Mouse (Mus musculus): ENCODE measurements at regions not wholly inside any gene's neighbourhood (a gene's known extent, or its start where the extent isn't known, plus 50 kb on each side); places are given as distances from the start of the nearest gene placed in this dataset.

GRCm38 (mm10) chr1:23648875-23649506 lies 112.6 kb upstream of the B3gat2 start:
- Histone ChIP-seq H3K4me1 (replicated peaks; ENCODE audit: low read depth, low read length) (no peaks in the 10 kb centered on the region), H3K4me3 (replicated peaks; ENCODE audit: low read length) (no peak overlapping the region), H3K27me3 (ENCODE audit: insufficient read depth, low read length) (no peaks in the 10 kb centered on the region), H3K9me3 (ENCODE audit: low read length) (no peaks in the 10 kb centered on the region), H3K36me3 (ENCODE audit: insufficient read depth, low read length) (no peaks in the 10 kb centered on the region)
- no peak for TF ChIP-seq NANOG (IDR thresholded peaks at IDR 0.05; ENCODE audit: borderline replicate concordance, low read length)
- no peak for TF ChIP-seq CTCF (conservative IDR thresholded peaks at IDR 0.05; ENCODE audit: low read length)
- no peak for TF ChIP-seq POU5F1 (IDR thresholded peaks at IDR 0.05; ENCODE audit: borderline replicate concordance, low read length)

GRCm38 (mm10) chr1:23649886-23650285 lies 111.7 kb upstream of the B3gat2 start:
- TF ChIP-seq NANOG (IDR thresholded peaks at IDR 0.05; ENCODE audit: borderline replicate concordance, low read length) (no peak), CTCF (conservative IDR thresholded peaks at IDR 0.05; ENCODE audit: low read length) (no peak), POU5F1 (IDR thresholded peaks at IDR 0.05; ENCODE audit: borderline replicate concordance, low read length) (no peak)
- Histone ChIP-seq H3K36me3 (ENCODE audit: insufficient read depth, low read length) (no peaks in the 10 kb centered on the region), H3K4me3 (replicated peaks; ENCODE audit: low read length) (no peak overlapping the region), H3K27me3 (ENCODE audit: insufficient read depth, low read length) (no peaks in the 10 kb centered on the region), H3K9me3 (ENCODE audit: low read length) (no peaks in the 10 kb centered on the region), H3K4me1 (replicated peaks; ENCODE audit: low read depth, low read length) (no peaks in the 10 kb centered on the region)

- H3K4me1 ChIP-seq (replicated peaks; ENCODE audit: low read depth, low read length) = no peaks in the 10 kb centered on the region
- H3K27me3 ChIP-seq (ENCODE audit: insufficient read depth, low read length) = no peaks in the 10 kb centered on the region
- no peak overlapping the region for H3K4me3 ChIP-seq (replicated peaks; ENCODE audit: low read length)
- TF ChIP-seq CTCF (conservative IDR thresholded peaks at IDR 0.05; ENCODE audit: low read length) = no peak
- no peak for TF ChIP-seq POU5F1 (IDR thresholded peaks at IDR 0.05; ENCODE audit: borderline replicate concordance, low read length)
- TF ChIP-seq NANOG (IDR thresholded peaks at IDR 0.05; ENCODE audit: borderline replicate concordance, low read length) = no peak
- H3K36me3 ChIP-seq (ENCODE audit: insufficient read depth, low read length) = no peaks in the 10 kb centered on the region
- no peaks in the 10 kb centered on the region for H3K9me3 ChIP-seq (ENCODE audit: low read length)
These were observed 107.9 kb upstream of the B3gat2 start for GRCm38 (mm10) chr1:23653628-23654027.

- no peak for TF ChIP-seq NANOG (IDR thresholded peaks at IDR 0.05; ENCODE audit: borderline replicate concordance, low read length)
- no peak for TF ChIP-seq POU5F1 (IDR thresholded peaks at IDR 0.05; ENCODE audit: borderline replicate concordance, low read length)
- TF ChIP-seq CTCF (conservative IDR thresholded peaks at IDR 0.05; ENCODE audit: low read length) = no peak
- Histone ChIP-seq H3K9me3 (ENCODE audit: low read length) (no peaks in the 10 kb centered on the region), H3K27me3 (ENCODE audit: insufficient read depth, low read length) (no peaks in the 10 kb centered on the region), H3K4me1 (replicated peaks; ENCODE audit: low read depth, low read length) (no peaks in the 10 kb centered on the region), H3K36me3 (ENCODE audit: insufficient read depth, low read length) (no peaks in the 10 kb centered on the region), H3K4me3 (replicated peaks; ENCODE audit: low read length) (no peak overlapping the region)
These were observed 105.8 kb upstream of the B3gat2 start for GRCm38 (mm10) chr1:23655768-23656167.

GRCm38 (mm10) chr1:23656302-23656701 lies 105.3 kb upstream of the B3gat2 start:
- Histone ChIP-seq H3K27me3 (ENCODE audit: insufficient read depth, low read length) (no peaks in the 10 kb centered on the region), H3K36me3 (ENCODE audit: insufficient read depth, low read length) (no peaks in the 10 kb centered on the region), H3K4me1 (replicated peaks; ENCODE audit: low read depth, low read length) (no peaks in the 10 kb centered on the region), H3K9me3 (ENCODE audit: low read length) (no peaks in the 10 kb centered on the region), H3K4me3 (replicated peaks; ENCODE audit: low read length) (no peak overlapping the region)
- TF ChIP-seq CTCF (conservative IDR thresholded peaks at IDR 0.05; ENCODE audit: low read length) (no peak), POU5F1 (IDR thresholded peaks at IDR 0.05; ENCODE audit: borderline replicate concordance, low read length) (no peak), NANOG (IDR thresholded peaks at IDR 0.05; ENCODE audit: borderline replicate concordance, low read length) (no peak)

GRCm38 (mm10) chr1:23656718-23657117 lies 104.8 kb upstream of the B3gat2 start:
- H3K4me3 ChIP-seq (replicated peaks; ENCODE audit: low read length) = no peak overlapping the region
- TF ChIP-seq NANOG (IDR thresholded peaks at IDR 0.05; ENCODE audit: borderline replicate concordance, low read length) (no peak), POU5F1 (IDR thresholded peaks at IDR 0.05; ENCODE audit: borderline replicate concordance, low read length) (no peak), CTCF (conservative IDR thresholded peaks at IDR 0.05; ENCODE audit: low read length) (no peak)
- no peaks in the 10 kb centered on the region for H3K9me3 ChIP-seq (ENCODE audit: low read length)
- no peaks in the 10 kb centered on the region for H3K27me3 ChIP-seq (ENCODE audit: insufficient read depth, low read length)
- H3K36me3 ChIP-seq (ENCODE audit: insufficient read depth, low read length) = no peaks in the 10 kb centered on the region
- no peaks in the 10 kb centered on the region for H3K4me1 ChIP-seq (replicated peaks; ENCODE audit: low read depth, low read length)

- Histone ChIP-seq H3K36me3 (ENCODE audit: insufficient read depth, low read length) (no peaks in the 10 kb centered on the region), H3K27me3 (ENCODE audit: insufficient read depth, low read length) (no peaks in the 10 kb centered on the region), H3K4me1 (replicated peaks; ENCODE audit: low read depth, low read length) (no peaks in the 10 kb centered on the region), H3K4me3 (replicated peaks; ENCODE audit: low read length) (no peak overlapping the region), H3K9me3 (ENCODE audit: low read length) (no peaks in the 10 kb centered on the region)
- TF ChIP-seq POU5F1 (IDR thresholded peaks at IDR 0.05; ENCODE audit: borderline replicate concordance, low read length) (no peak), CTCF (conservative IDR thresholded peaks at IDR 0.05; ENCODE audit: low read length) (no peak), NANOG (IDR thresholded peaks at IDR 0.05; ENCODE audit: borderline replicate concordance, low read length) (no peak)
These were observed 91.0 kb upstream of the B3gat2 start for GRCm38 (mm10) chr1:23670514-23670913.

GRCm38 (mm10) chr1:23674357-23674756 lies 87.2 kb upstream of the B3gat2 start:
- no peak overlapping the region for H3K4me3 ChIP-seq (replicated peaks; ENCODE audit: low read length)
- H3K9me3 ChIP-seq (ENCODE audit: low read length) = no peaks in the 10 kb centered on the region
- H3K36me3 ChIP-seq (ENCODE audit: insufficient read depth, low read length) = no peaks in the 10 kb centered on the region
- no peaks in the 10 kb centered on the region for H3K4me1 ChIP-seq (replicated peaks; ENCODE audit: low read depth, low read length)
- no peaks in the 10 kb centered on the region for H3K27me3 ChIP-seq (ENCODE audit: insufficient read depth, low read length)
- TF ChIP-seq NANOG (IDR thresholded peaks at IDR 0.05; ENCODE audit: borderline replicate concordance, low read length) = no peak
- TF ChIP-seq CTCF (conservative IDR thresholded peaks at IDR 0.05; ENCODE audit: low read length) = no peak
- no peak for TF ChIP-seq POU5F1 (IDR thresholded peaks at IDR 0.05; ENCODE audit: borderline replicate concordance, low read length)

- H3K4me1 ChIP-seq (replicated peaks; ENCODE audit: low read depth, low read length) = no peaks in the 10 kb centered on the region
- no peaks in the 10 kb centered on the region for H3K9me3 ChIP-seq (ENCODE audit: low read length)
- no peaks in the 10 kb centered on the region for H3K36me3 ChIP-seq (ENCODE audit: insufficient read depth, low read length)
- H3K27me3 ChIP-seq (ENCODE audit: insufficient read depth, low read length) = no peaks in the 10 kb centered on the region
- H3K4me3 ChIP-seq (replicated peaks; ENCODE audit: low read length) = no peak overlapping the region
- TF ChIP-seq NANOG (IDR thresholded peaks at IDR 0.05; ENCODE audit: borderline replicate concordance, low read length) (no peak), CTCF (conservative IDR thresholded peaks at IDR 0.05; ENCODE audit: low read length) (no peak), POU5F1 (IDR thresholded peaks at IDR 0.05; ENCODE audit: borderline replicate concordance, low read length) (no peak)
These were observed 85.3 kb upstream of the B3gat2 start for GRCm38 (mm10) chr1:23676301-23676700.
